Mouse (Mus musculus) right cerebral cortex, postnatal 25 days (tissue): ENCODE results near the gene Pxdn.

Experiments used
- DNase-seq: peaks from one replicate; pipeline ENCODE4 v3.0.0; 2022

Pxdn gene

DNA sequence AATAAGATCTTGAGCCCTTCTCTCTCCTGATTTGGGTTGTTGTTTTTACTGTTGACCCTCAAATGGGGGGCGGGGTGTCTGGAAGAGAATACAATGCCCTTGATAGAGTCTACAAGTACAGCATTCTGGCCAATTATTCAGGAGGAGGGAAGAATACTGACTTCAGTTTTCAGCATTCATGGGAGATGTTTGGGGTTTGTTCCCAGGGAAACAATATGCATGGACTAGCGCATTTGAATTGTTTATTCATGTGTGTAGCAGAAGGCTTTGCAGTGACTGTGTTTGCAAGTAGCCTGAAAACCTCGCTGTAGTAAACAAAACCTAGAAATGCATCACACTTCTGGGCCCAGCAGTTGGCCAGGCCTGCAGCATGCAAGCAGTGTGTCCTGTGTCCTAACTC is 17.1 kb downstream of the Pxdn start:
- no peak for DNase-seq

DNA sequence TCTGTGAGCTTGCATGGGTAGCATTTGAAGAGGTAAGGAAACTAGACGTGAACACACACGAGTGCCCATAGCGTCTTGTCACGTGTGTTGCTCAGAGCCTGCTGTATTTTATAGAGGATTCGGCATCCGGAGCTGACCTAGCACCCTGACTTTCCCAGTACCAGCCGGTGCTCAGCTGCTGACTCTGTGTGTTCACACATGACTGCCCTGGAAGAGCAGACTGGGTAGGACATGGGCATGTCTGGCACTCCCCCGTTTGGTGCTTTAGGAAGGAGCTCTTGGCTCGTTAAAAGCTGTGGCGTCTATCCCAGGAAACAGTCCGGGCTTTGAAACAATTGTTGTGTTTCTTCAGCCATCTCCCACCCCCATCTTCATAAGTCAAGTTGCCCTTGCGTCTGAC is 19.6 kb downstream of the Pxdn start:
- no peak for DNase-seq

DNA sequence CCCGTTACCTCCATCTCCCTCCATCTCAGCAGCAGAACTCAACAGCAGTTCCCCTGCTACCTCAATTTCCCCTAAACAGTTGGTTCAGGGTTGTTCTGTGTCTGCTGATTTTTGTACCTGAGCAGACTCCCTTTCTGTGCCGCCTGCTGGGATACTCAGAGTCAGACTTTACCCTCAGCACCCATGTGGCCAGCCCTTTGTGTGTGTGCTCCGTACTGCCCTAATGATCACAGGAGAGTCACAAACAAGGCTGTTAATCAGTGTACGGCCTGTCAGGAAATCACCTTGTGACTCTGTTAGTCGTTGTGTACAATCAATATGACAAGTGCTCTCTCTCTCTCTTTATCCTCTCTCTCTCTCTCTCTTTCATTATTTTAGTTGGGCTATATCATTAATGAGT is 21.2 kb downstream of the Pxdn start:
- no peak for DNase-seq

DNA sequence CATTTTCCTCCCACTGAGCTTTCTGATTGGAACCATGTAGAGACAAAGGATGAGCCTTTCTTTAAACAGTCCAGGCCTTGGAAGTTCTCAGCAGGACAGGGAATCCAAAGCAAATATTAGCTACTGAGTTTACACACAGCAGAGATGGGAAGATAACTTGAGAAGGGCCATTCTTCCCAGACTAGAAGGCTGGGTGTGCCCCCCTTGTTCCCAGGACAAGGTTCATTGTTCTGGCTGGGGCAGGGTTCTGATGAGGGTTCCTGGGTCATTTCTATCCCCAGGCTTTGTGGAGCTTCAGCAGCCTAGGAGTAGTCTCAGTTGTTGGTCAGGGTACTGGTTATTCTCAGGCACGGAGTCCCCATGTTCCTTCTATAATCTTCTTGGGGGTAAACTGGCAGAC is 23.6 kb downstream of the Pxdn start:
- no peak for DNase-seq

DNA sequence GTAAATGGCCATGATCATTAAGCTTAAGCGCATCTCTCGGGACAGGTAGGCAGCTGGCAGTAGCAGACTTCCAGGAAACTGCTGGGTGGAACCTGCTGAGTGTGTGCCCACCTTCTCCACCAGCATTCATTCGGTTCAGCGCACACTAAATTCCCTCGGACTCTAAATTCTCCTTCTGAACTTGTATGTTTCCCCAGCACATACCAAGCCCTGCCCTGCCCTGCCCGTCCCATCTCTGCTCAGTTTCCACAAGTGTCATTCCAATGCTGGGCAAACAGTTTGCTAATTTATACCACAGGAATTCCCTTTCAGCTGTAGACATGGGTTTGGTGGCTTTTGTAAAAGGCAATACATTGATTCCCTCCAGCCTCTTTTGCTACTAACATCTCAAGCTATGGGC is 27.6 kb downstream of the Pxdn start:
- no peak for DNase-seq

DNA sequence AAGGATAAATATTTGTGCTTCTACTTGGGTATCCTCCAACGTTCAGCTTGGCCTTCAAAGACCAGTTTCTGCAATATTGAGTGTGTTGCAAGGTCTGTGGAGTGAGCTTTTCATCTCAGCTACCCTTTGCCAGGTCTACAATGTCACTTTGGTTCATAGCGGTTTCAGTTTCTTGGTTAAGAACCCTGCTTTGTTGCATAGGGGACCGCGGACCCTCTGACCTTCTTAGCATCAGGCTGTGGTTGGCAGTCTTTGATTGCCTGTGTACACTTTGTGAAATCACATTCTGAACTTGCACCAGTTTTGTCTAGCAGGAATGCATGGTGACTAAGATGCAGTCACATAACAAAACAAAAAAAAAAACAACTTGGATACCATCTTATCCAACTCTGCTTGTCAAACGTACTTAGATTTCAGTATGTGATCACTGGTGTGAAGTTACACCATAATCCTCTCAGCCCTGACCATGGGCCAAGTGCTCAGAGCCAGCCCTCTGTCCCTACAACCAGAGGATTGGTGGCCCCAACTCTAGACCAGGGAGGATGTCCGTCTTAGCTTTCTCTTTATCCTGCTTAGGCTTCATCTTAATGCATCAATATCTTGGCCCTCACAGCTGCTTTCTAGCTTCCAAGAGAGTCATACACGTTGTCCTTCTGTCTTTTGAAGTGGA is 34.5 kb downstream of the Pxdn start:
- DNase-seq: no peak

DNA sequence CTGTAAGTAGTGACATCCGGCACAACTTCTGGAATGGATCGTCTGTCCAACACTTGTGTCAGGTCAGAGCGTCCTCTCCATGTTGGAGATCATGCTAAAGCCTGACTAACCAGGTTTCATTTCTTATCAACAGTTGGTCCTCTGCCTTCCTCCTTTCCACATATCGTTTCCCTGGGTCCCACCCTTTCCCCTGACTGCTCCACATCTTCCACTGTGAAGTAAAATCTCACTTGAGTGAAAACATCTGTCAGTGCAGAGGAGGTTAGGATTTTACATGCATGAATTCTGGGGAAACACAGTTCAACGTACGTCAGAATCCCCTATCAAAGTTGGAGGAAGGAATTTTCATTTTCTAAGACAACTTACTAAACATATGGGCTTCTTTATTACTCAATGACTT is 35.1 kb downstream of the Pxdn start:
- no peak for DNase-seq

DNA sequence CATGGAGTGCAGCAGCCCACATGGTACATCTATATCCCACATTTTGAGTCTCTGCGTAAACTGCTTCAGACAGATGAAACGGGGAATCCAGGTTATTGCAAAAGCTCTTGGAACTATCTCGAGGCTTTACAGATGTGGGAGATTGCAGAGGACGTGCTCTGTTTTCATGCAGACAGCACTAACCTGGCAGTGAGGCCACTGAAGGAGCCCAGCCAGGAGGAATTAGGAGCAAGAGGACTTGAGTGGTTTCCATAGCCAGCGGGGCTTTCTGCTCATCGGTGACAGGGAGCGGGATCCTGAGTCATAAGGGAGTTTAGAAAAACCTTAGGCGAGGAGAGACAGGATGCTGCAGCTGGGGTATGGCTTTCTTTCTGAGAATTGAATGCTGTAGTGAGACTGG is 42.7 kb downstream of the Pxdn start:
- DNase-seq: no peak

DNA sequence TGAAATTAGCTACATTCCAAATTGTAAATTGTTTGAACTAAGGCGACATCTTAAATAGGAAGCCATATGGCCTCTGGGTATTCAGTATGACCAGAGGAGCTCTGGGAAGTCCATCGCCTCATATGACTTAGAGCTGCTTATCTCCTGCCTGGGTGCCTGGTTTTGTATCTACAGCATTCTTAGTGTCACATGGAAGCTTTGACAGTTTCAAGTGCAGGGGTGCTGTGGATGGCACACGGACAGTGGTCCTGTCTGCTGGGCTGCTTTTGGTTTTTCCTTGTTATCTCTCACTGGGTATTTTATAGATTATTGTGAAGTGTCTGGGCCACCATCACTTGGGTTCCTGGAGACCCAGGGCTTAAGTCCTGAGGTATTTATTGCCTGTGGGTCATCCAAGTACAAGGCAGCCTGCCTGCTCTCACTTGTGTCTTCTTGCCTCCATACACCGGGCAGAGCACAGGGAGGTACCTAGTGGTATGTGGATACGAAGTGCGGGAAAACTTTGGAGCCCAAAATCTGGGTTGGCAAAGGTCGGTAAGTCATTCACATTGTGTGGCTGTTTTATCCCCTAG is 44.4 kb downstream of the Pxdn start:
- no peak for DNase-seq

DNA sequence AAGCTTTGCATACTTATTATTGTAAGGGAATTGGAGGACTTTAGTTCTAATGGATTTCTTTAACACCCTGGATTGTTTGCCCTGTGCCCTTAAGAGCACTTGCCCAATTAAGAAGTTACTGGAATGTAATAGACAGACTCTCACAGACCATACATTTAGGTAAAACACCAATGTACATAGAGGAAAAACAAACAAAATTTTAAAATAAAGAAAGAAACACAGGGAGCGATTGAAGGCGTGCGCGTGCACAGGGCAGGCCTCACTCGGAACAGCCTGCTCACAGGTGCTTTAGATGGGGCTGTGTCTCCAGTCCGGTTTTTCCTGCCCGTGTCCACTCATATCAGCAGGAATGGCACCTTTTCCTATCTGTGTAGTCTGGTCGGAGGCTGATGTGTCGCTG is 45.8 kb downstream of the Pxdn start:
- DNase-seq: no peak

DNA sequence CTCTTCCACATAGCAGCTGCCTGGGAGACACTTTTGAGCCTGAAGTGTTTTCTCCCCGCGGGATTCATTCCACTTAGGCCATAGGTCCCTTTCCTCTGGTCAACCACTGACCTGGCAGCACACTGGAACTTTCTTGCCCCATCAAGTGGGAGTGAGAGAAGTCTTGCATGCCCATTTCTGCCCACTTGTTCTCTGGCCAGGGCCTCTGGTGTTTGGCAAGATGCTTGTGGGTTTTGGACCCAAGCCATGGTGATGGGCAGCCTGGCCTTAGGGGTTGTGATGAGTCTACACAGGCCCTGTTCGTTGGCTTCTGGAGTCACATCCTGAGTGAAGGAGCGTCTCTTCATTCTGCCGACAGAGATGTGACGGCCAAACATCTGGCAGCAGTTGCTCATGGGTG is 47.7 kb downstream of the Pxdn start:
- no peak for DNase-seq

DNA sequence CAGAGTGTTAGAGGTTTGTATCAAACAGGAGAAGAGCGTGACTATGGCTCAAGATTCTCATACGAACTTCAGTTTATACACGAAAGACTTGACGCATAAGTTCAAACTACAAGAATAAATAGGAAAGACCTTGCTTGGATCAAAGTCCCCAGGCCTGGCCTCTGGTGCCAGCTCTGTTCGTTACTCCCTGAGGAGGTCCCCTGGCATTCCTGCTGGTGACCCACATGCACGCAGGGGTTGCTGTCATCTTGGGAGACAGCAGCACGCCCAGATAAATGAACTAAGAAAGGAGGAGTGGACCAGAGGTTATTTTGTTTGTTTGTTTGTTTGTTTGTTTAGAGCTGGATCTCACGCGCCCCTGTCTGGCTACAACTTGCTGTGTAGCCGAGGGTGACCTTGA is 48.8 kb downstream of the Pxdn start:
- no peak for DNase-seq

DNA sequence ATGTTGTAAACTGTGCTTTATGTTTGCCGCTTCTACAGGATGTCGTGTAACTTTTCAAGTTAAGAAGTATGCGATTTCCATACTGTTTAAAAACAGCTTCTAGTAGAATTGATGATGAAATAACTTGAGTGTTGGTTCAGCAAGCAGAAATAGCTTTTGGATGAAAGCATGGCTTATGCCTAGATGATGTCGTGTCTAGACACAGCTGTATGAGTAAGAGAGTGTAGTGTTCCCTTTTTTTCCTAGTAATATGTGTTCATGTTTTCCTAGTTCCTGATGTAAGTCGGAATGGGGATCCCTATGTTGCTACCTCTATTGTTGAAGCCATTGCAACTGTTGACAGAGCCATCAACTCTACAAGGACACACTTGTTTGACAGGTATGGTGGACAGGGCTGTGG is 61.5 kb downstream of the Pxdn start:
- DNase-seq: no peak

DNA sequence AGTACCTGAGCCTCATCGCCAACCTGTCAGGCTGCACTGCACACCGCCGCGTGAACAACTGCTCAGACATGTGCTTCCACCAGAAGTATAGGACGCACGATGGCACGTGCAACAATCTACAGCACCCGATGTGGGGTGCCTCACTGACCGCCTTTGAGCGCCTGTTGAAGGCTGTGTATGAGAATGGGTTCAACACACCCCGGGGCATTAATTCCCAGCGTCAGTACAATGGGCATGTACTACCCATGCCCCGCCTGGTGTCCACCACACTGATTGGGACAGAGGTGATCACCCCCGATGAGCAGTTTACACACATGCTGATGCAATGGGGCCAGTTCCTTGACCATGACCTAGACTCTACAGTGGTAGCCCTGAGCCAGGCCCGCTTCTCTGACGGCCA is 64.5 kb downstream of the Pxdn start:
- DNase-seq: no peak

DNA sequence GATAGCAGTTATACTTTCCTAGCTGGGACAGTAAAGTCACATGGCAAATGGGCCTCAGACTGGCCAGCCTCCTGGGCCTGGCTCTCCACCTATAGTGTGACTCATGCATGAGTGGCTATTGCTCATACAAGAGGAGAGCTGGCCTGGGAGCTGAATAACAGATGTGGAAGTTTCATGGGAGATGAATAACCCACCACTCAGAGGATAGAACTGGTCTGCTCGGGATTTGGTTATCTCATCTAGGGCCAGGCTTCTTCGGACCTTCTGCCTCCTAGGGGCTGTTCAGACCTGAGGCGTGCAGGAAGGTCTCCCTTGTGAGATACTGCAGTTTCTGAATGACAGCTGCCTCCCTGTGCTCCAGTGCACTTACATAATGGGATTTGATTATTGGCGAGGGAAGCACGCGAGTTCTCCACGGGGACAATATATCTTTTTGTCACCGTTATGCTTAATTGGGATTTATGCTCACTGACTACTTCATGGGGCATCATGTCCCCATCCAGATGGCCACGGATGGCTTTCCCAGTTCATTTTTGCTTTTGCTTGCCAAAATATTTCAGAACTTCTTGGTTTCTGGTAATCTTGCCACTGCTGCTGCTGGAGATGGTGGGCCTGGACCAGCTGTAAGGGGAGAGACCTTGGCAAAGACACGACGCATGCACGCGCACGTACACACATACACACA is 66.4 kb downstream of the Pxdn start:
- peak; percentile 16 for DNase-seq

DNA sequence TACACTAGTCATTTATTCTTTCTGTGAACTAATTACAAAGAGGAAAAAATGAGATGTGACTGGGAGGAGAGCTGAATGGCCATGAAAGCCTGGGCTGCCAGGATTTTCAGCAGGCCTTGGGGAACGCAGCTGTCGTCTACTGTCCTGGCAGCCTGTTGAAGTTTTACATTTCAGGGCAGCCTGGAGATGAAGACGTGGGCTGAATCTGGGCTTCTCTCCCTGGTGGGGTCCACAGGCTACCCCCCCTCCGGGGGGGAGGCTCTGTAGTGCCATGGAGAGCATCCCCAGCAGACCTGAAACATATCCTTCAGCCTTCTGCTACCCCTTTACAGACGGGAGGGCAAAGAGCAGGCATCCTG is 66.9 kb downstream of the Pxdn start:
- DNase-seq: no peak

DNA sequence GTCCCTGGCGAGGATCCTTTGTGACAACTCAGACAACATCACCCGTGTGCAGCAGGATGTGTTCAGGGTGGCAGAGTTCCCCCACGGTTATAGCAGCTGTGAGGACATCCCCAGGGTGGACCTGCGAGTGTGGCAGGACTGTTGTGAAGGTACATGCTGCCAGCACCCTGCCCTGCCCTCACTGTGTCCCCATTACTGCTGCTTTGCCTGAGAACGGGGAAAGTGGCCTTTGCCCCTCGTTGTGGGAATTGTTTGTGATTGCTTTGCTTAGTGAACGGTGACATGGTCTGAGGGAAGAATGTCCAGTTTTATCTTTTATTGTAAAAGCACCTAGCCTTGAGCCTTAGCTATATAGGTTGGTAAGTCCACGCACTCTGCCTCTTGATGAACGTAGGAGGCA is 69.2 kb downstream of the Pxdn start:
- no peak for DNase-seq

DNA sequence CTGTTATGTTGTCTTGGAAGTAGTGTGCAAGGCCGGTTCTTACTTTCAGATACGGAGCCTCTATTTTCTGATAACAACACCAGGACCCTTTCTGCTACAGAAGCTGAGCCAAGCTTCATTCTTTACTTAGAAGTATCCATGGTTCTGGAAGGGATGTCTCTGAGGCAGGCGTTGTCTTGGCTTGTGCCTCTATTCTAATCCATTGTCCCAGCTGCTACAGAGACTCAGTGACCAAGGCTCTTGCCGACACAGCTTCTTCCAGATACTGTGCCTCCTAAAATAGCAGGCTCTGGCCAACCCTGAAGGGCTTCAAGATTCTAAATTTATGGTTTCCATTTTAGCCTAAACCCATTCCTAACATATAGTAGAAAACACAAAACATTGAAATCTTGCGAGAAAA is 71.3 kb downstream of the Pxdn start:
- DNase-seq: no peak

DNA sequence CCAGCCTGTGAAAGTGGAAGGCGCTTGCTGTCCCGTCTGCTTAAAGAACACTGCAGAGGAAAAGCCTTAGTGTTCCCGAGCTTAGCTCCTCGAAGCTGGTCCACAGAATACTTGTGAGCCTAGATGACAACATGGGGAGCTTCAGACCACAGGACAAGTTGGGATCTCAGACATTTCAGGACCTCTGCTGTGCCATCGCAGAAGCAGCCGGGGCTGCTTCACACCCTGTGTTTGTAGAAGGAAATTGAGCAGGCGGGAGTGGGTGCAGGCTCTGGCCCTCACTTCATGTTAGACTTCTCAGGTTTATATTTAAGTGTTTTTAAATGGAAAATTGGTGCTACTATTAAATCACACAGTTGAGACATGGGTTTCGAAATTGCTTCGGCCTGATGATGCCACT is 78.1 kb downstream of the Pxdn start:
- DNase-seq: no peak

DNA sequence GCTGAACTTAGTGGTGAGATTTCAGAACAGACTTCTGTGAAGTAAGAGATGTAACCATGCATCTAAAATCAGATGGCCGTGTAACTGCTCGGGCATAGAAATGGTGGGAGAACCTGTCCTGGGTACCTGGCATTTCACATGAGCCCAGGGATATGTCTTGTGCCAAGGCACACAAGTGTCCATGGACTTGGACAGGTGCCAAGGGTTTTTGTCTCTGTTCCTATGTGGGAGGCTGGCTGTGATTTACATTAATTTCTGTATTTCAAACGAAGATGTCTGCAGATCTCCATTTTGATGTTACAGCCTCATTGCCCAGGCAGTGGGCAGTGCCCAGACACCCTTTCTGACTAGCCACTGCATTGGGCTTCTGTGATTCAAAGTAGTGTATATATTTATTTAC is 79.7 kb downstream of the Pxdn start:
- DNase-seq: no peak

DNA sequence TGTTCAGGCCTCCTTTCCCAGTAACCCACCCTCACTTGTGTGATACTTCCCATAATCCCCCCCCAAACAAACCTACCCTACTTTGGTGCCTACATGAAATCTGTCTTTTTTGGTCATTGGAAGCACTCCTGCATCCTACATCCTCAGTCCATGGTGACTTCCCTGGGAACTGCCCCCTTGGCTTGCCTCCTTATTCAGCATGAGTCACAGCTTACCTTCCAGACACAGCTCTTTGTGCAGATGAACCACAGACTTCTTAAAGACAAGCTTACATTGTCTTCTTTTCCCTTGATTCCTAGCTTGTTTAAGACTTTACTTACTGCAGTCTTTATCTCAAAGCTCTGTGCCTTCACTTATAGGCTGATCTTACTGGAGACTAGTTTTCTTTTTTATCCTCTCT is 83.0 kb downstream of the Pxdn start:
- no peak for DNase-seq

DNA sequence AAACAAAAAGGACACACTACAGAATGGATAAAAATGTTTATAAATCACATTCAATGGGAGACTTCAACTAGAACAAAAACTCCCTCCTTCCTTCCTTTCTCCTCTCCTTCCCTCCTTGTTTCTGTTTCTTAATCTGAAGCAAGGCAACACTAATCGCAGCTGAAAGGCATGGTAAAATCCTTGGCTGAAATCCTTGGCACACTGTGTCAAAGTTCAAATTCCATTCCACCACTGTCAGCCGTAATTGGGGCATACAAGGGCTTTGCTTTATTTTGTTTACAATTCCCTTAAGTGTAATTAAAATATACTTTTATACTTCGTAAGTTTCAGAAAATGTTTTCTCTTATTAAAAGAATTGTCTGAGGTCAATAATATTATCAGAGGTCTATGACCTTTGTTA is 86.1 kb downstream of the Pxdn start:
- no peak for DNase-seq

DNA sequence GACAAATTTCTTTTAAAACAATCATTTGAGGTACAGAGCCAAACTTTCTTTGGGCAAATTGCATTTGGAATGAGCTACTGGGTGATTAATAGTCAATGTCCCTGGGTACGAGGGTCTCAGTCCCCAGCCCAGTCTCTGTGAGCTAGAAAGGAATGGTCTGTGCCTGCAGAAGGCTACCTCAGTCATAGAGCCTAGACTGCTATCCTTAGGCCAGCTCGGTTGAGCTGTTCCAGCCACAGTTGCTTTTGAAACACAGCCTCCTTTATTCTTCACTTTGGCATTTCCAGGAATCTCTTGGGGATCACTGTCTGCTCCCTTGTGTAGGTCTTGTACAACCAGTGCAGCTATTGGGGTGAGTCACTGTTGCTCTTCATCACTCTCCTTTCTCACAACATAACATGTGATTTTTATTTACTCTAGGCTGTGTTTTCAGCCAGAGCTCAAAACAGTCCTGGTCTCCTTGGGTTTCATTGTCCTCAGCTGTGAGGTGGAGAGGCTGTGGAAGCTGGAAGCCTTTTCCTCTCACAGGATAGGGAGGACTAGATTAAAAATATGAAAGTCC is 86.9 kb downstream of the Pxdn start:
- DNase-seq: no peak

DNA sequence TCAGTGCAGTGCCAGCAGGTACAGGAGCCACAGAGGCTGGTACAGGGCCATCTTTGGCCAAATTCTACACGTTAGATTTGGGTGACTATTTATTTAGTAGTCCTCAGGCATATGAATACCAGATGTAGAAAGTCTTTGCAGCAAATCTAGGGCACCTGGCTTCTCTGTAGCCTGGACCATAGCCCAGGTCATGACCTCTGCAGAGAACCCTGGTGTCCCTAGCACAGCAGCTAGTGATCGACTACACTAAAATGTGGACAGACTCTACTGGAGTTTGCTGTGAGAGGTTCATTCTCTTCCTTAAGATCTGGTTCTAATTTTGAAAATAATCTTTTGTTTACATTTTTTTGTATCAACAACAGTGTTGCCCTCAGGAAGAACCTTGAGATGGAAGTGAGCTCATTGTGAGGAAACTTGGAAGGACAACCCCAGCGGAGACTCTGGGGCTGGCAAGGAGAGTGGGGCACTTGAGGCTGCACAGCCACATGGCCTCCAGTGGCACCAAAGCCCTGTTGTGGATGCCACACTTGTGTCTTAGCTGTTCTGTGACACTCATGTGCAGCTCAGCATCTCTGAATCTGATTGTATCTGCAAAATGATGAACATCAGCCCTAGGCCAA is 90.4 kb downstream of the Pxdn start:
- DNase-seq: no peak
